Mouse (Mus musculus) adrenal gland, postnatal 14 days (tissue): ENCODE measurements around the gene Cadm4. TPM values are rescaled to one million over a fixed set of nuclear protein-coding genes. Genes with fewer than 3 reads are reported as not detected.

Experiments used
- DNase-seq: peaks from one replicate; pipeline ENCODE4 v3.0.0; 2021; ENCODE audit warnings: mixed read lengths
- long read RNA-seq, 2 experiments: library from polyadenylated mRNA; stranded (forward); transcript quantifications; one replicate each; pipeline ENCODE4 v2.0.0; 2021
- total RNA-seq: library from RNA; stranded (reverse); gene quantifications from 2 replicates; pipeline ENCODE4 v1.2.3, GENCODE M21; 2021

Cadm4 gene
- total RNA-seq: 5.7 and 6.4 TPM in 2 replicates
- long read RNA-seq, experiment 1, partial matches to known transcripts: 0 of 3 reads
- long read RNA-seq, experiment 1, other reads (novel, unspliced or antisense): 2 of 3 reads
- long read RNA-seq, experiment 2, partial matches to known transcripts: 0 of 1 reads
- long read RNA-seq, experiment 2, other reads (novel, unspliced or antisense): 1 of 1 reads

DNA sequence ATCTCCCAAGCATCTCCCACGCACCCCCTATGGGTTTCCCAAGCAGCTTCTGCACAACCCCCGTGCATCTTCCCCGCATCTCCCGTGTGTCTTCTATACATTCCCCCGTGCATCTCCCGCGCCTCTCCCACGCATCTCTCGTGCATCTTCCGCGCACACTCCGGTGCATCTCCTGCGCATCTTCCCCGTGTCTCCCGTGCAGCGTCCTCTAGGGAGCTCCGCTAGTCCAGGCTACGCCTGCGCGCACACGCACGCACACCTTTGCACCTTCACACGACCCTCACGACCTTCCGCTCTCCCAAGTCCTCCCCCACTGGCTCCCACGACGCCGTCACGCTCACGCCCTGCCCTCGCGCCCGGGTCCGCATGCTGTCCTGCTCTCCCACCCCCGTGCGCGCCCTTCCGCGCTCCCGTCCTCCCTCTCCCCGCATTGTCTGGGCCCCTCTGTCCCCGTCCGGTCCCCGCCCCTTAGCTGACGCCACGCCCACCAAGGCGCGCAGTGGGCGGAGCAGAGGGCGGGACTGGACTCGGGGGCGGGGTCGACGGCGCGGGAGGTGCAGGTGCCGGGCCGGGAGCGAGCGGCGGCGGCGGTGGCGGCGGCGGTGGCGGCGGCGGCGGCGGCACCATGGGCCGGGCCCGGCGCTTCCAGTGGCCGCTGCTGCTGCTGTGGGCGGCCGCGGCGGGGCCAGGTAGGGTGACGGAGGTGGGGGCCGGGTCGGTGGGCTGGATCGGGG, at the start of gene Cadm4:
Gene Cadm4, plus strand, starts transcription at position 550 of the 734 bp plus-strand sequence.
- peak; percentile 91 for DNase-seq

DNA sequence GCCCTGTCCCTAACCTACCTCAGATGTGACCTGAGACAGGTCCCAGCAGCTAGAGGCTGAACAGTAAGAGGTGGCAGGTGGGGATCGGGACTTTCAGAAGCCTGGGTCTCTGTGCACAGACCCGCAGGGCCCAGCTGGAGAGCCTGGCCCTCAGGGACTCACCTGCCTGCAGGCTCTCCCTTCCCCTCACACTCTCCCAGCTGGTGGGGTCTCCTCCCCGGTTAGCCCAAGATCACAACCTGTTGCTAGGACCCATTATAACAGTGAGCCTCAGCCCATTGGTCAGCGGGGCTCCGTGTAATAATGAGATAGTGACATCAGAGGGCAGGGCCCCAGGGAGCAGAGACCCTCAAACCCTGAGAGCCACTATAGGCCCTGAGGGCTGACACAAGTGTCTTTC, 46.5 kb upstream of the Cadm4 start:
- no peak for DNase-seq

DNA sequence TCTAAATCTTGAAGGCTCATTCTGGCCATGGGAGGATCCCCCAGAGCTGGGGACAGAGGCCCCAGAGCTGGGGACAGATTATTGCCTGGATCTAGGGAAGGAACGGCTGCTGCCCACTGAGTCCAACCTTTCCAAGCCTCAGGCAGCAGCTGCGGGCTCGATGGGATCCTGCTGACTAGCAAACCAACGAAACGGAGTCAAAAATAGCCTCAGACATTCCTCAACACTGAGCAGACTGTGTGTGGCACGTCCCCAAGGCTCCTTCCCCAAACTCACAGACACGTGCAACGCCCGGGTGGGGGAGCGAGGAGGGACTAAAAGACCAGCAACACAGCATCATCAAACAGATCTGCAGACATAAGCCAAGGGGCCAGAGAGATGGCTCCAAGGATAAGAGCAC, 43.8 kb upstream of the Cadm4 start:
- no peak for DNase-seq

DNA sequence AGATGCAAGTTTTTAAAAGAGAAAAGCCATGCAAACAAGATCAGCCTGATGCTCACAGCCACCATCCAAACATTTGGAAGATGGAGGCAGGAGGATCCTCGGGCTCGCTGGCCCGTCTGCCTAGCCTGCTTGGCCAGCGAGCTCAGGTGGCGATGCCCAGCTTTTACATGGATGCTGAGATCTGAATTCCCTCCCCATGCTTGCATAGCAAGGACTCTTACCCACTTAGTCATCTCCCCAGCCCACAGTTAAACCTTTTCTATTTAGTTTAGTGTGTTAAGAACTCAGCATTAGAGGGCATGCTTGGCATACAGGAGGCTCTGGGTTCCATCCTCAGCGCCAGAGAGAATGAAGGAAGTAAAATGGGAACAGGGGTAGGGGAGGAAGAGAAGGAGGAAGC, 42.6 kb upstream of the Cadm4 start:
- no peak for DNase-seq

DNA sequence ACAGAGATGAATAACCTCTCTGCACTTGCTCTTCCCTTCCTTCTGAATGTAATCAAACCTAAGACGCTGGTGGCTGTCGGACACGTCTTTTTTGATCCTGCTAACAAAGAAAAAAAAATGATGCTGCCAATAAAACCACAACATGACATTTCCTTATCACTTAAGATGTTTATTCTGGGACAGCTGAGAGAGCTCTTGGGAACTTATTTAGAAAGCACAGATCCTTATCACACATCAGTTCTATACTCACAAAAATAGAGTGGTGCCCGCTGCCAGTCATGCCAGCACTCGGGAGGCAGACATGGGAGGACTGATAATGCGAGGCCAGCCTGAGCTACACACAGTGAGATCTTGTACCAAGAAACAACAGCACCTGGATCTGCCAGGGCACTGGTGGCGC, 41.9 kb upstream of the Cadm4 start:
- DNase-seq: no peak

DNA sequence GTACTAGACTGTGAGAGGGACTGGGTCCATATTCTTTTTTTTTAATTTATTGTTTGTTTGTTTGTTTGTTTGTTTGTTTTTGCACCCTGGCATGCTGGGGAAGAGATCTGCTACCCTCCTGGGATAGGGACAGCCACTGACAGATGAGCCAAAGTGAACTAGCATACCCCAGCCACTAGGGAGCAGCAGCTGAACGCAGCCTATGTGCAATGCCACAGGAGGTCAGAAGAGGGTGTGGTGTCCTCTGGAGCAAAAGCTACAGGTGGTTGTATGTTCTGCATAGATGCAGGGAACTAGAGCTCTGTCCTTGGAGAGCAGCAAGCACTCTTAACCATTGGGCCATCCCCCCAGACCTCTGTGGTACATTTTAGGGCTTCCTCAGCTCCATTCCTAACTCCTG, 40.0 kb upstream of the Cadm4 start:
- peak; percentile 83 for DNase-seq

DNA sequence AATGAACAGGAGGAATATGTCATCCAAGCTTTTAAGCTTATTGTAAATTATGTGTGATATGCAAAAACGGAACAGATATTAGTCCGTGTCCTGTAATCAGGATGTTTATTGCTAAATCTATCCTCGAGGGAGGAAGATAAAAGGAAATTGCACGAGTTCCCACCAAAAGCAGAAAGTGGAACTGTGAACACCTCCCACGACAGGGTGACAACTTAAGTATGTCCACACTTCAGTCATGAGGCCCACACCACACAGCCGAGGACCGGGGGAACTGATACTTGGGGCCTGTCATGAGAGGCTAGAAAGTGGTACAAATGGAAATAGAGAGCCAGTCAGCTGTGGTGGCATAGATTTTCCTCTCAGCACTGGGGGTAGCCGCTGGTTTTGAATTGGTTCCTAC, 39.5 kb upstream of the Cadm4 start:
- DNase-seq: no peak

DNA sequence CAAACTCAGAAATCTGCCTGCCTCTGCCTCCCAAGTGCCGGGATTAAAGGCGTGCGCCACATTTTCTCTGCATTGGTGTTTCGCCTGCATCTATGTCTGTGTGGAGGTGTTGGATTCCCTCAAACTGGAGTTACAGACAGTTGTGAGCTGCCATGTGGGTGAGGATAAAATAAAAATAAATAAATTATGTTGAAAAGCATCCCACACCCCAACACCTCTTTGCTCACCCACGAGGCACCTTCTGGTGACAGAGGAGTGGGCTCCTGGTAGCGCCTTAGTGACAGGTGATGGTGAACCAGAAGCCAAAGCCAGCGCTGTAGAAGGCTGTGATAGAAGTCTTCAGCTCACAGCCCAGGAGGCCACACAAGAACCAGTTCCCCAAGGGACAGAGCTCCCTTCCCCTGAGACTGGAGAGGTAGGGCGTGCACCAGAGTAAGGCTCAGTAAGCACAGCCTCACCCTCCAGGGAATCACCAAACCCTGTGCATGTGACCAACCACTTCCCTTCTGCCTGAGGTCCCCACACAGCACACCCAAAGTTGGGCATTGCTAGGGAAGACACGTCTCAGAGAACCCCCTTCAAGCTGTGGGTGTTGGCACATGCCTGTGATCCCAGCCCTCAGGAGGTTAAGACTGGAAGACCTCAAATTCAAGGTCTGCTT, 36.4 kb upstream of the Cadm4 start:
- peak; percentile 36 for DNase-seq

DNA sequence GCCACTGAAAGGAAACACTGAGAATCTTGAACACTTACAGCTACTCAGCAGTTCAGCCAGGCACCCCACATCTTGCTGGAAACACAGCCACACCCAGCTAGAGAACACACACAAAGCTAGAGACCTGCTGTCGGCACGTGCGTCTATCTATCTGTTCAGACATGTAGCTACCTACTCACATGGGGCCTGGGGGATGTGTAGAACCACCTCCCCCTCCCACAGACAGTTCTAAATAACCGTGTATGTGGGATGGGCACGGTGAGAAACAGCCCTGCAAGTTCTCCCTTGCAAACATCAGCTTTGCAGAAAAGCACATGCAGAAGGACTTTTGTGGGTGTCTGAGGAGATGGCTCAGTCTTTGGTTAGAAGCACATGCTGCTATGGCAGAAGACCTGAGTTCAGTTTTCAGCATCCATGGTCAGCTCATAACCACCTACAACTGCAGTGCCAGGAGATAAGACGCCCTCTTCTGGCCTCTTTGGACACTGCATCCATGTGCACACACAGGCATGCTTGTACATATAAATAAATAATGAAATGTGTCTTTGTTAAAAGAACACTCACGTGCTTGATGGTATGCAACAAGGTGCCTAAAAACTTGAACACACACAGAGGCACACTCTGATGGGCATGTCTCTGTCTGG, 35.0 kb upstream of the Cadm4 start:
- DNase-seq: no peak

DNA sequence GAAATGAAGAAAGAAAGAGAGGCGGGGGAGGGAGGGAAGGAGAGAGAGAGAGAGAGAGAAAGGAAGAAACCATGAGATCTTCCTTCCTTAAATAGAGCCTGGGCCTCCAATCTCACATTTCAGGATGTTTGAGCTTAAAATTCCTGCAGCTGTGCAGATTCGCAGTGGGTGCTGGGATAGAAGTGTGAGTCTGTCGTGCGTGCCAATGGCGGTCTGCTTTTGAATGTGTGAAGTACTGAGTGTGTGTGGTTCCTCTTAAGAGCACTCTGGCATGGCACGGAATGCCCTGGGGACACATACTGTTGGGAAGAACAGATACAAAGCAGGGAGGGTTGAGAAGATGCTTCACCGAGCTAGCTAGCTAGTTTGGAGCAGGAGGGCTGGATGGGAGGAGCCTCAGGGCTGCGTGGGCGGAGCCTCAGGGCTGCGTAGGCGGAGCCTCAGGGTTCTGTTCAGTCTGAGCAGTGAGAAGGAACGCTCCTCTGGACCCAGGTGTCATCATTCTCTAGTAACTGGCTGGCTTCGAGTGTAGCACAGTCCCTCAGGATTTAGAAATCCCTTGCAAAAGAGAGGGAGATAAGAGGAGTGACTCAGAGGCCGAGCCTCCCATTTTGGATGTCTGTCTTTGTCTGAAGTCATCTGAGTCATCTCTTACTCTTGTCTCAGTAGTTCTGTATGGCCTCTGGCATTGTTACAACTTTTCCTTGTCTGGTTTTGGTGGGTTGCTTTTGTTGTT, 32.9 kb upstream of the Cadm4 start:
- DNase-seq: peak; percentile 69

DNA sequence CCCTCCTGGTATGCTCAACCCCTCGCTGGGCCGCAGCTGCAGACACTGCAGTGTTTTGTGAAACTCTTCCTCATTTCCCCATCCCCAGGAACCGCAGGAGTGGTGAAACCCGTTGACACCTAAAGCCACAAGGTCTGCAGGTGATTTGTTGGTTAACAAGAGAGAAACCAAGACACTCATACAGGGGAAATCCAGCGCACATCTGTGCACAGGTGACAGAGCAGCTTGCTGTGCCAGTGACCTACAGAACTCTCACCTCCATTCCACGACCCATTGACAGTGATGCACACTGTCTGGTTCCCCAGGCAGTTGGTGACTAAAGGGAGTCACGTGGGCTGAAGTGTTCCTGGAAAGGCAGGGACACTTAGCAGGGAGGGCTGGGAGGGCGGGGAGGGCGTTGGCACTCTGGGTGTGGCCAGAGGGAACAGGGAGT, 31.2 kb upstream of the Cadm4 start:
- no peak for DNase-seq

DNA sequence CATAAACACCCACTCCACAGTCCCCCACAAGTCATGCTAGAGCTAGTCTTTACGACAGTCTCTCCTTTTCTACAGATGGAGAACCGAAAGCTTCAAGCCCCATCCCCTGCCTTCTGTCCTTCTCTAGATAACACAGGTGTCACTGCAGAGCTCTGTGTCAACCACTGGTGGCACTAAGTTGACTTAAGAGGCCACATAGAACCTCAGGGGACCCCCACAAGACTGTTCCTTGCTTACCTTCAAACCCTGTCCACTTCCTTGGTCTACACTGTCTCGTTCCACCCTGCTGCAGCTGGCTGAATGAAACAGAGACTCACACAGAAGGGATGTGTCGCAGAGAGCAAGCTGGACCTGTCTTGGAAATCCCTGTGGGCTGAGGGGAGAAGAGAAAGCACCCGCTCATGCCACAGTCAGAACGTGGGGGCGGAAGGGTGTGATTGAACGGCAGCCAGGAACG, 29.9 kb upstream of the Cadm4 start, which contains the start of gene Irgc1:
Gene Irgc1, minus strand, starts transcription at position 443 of the 457 bp plus-strand sequence.
- DNase-seq: no peak

DNA sequence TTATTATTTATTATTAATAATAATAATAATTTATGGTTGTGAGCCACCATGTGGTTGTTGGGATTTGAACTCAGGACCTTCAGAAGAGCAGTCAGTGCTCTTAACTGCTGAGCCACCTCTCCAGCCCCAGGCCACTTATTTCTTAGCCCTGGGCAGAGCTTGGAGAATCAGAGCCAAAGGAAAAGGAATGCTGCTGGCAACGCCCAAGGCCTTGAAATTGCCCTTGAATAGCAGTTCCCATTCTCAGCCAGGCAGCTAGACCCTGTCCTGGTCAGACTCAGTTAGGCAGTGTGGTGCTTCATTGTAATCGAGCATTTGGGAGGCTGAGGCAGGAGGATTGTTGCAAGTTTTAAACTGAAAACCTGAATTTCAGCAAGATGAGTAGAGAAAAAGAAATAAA, 27.6 kb upstream of the Cadm4 start:
- DNase-seq: no peak

DNA sequence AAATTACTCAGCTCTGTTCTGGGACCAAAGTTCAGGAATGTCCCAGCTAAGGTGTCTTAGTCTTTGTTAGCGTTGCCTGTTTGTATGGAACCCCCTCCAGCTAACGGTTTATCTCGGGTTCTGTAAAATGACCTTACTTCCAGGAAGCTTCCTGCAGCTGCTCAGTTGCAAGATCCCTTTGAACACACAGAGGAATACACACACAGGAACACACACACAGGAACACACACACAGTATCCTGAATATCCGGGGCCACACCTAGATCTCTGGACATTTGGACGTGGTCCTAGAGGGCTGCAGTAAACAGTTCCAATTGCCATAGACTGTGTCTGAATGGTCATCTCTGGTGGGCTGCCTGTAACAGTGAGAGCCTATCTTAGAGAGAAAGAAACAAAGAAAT, 26.1 kb upstream of the Cadm4 start:
- no peak for DNase-seq

DNA sequence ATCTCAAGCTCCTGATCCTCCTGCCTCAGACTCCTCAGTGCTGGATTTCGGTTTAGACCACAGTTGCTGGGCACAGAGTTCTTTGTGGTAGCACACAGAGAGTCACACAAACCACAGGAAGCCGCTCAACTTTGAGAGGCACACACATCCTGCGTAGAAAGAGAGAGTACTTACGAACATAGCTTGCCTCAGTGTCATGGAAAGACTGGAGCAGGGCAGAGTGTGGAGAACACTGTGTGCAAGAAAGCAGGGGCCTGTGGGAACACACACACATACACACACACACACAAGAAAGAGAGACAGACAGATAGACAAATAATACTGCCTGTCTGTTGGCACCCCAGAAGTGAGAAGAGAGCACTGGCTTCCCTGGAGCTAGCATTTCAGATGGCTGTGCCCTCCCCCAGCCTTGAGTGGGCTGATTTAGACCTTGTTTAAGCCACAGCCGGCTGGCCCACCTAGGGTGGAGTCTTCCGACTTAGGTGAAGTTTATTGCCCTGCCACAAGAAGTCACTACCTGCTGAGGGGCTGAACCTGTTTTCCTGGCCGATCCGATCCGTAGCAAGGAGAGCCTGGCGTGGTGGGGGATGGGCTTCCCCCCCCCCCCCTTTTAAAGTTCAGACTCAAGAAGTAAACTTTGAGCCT, 24.0 kb upstream of the Cadm4 start:
- DNase-seq: no peak

DNA sequence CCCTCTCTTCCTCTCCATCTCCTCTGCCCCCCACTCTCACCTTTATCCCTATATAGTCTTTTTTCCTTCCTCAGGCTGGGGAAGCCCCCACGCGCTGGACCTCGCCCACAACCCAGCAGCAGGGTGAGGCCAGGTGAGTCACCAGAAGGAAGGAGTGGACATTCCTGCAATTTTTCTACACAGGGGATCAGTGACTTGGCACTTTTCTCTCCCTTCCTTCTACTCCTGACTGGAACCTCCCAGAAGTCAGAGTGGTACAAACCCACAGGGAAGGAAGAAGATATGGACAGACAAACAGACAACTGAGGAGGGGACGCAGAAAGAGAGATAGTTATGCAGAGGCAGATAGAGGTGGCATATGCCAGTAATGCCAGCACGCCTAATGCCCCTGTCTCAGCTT, 22.4 kb upstream of the Cadm4 start:
- no peak for DNase-seq

DNA sequence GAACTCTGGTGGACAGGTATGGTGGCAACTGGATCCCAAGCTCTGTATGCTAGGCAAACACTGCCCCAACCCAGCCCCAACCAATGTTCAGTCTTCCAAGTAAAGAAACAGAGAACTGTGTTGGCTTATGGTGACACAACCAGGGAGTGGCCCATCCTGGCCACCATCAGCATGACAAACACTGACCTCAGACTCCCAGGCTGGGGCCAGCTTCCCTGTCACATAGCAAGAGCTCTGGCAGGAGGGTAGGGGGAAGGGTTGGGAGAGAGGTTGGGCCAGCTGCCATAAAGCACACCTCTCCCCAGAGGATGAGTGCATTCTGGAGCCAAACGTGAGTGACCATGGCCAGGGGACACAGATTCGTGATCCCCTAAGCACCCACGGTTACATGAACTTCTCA, 22.0 kb upstream of the Cadm4 start:
- DNase-seq: peak; percentile 43

DNA sequence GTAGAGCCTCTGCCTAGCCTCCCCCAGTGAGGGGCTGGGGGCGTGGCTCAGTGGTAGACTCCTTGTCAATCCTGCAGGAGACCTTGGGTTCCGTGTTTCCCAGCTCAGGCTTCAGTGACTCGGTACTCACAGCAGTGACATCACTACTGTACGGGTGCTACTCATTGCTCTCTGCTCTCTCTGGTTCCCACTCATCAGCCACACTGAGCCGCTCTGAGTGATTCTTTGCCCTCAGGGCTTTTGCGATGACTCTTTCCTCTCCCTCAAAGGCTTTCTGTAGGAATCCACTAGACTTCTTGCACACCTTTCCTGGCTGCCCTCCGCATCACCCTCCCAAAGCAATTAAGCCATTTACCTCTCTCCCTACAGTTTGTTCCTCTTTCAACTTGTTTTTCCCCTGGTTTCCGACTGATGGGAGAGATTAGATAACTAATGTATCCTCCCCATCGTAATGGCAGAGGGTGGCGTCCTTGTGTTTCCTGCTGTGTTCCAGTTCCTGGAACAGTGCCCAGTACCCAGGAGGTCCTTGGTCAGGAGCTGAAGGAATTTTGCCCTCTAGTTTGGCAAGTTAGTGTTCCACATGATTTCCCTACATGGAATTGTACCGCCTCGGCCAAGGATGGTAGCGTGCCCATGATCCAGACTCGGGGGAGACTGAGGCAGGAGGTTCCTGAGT, 20.3 kb upstream of the Cadm4 start:
- peak; percentile 79 for DNase-seq

DNA sequence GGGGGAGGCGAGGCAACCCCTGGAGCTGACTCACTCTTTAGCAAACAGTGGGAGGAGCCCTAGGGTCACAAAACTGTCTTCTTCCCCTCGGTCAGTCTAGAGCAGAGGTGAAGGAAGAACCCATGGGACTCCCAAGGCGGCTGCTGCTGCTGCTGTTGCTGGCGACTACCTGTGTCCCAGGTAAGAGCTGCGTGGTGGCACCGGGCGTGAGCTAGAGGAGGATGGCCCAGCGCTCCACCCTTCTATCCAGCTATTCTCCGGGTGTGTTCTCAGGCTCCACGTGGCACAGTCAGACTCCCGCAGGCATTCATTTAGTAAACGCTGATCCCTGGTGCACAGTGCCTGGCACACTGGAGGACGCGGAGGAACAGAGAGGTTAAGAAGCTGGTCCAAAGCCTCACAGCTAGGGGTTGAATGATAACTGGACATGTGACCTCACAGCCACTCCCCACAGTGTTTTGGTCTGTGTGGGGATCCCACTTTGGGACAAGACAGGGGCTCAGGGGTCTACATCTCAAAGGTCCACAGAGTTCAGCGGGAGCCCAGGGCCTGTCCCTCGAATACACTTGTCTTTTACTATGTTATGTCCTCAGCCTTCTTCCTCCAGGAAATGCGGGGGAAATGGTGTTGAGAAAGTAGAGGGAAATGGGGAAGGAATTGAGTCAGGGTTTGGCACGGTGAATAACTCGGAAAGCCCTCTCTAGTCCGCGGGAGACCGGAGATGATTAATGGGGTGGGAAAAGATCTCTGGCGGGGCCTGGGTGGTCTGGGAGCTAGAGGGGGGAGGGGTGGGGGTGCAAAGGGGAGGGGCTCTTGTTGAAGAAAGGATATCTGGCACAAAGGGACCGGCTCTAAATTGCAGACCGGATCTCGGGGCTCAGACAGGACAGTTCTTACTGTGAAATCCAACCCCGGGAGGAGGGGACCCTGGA, 19.2 kb upstream of the Cadm4 start, which contains the start of gene Plaur:
Gene Plaur, plus strand, starts transcription at position 97 of the 932 bp plus-strand sequence.
- peak; percentile 59 for DNase-seq

DNA sequence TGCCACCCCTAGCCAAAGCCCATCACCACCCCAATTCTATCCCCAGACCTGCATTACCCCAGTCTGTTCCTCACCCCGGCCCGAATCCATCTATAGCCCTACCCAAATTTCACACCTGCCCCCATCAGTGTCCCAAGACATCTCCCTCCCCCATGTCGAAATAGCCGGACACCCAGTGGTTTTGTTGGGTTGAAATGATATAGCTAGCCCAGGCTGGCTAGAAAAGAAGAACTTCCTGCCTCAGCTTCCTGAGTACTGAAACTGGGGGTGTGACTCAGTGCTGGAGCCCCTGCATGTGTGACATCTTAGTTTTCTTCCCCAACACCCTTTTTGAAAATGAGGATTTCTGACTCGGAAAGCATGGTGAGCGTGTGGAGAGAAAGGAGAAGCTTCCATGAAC, 15.0 kb upstream of the Cadm4 start:
- DNase-seq: no peak
